Mouse (Mus musculus) cerebellum, adult 9-10 months (tissue): ENCODE results near the gene Gabrd.
"Not testable (repeated sequence)": the region's sequence is repeated elsewhere in the genome, so short reads cannot be mapped to it uniquely, and the experiment has no call there.

Experiments used
- DNase-seq: peaks from one replicate; pipeline ENCODE4 v3.0.0; 2022

The Gabrd gene

DNA sequence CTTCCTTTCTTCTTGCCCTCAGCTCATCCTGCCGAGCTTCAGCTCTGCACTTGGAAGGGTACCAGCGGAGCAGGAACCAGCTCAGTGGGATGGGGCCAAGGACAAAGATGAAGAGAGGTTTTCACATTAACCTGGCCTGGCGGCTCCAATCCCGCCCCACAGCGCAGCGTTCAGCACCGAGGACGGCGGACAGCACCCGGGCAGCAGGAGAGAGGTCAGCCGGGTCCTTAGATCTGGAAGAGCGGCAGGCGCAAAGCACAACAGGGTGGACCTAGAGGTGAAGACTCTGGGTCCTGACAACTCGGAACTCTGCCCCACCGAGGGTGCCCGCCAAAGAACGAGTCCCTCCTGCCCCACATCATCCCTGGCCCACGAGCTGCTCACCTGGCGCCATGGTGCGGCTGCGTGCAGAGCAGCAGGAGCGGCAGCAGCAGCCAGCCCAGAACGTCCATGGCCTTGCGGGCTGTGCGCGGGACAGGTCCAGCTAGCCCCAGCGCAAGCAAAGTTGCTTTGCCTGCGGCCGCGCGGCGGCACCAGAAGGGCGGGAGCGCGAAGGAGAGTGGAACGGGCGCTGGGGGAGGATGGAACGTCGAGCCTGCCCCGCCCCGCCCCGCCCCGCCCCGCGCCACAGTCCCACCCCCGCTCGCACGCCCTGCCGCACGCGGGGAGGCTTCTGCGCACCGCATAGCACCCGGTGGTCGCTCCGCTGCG is at the start of gene Gabrd:
Gabrd (minus strand) TSS at position 602 of the 711 bp plus-strand sequence.
- peak; percentile 79 for DNase-seq

- DNase-seq = no peak
These were observed 44.9 kb upstream of the Gabrd start for GRCm38 (mm10) chr4:155442808-155443207.

- no peak for DNase-seq
These were observed 36.1 kb upstream of the Gabrd start for GRCm38 (mm10) chr4:155433993-155434392.

GRCm38 (mm10) chr4:155432358-155432757 is 34.4 kb upstream of the Gabrd start:
- no peak for DNase-seq

DNA sequence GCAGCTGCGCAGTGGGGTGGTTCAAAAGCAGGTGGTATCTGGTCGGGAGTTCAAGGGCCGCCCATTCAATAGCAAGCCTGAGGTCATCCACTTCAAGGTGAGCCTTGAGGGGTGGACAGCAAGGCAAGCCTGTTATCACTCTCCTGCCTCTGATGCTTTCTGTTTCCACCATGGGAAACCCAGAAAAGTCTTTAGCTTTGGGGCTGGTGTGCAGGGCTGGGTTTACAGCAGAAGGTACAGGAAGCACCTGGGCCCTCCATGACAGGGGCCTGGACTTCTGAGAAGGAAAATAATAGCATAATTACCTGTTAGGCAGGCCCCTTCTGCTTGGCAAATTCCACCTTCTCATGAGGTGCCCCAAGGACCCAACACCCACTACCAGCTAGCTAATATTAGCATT is 31.3 kb upstream of the Gabrd start:
- DNase-seq = no peak

GRCm38 (mm10) chr4:155428442-155428841 is 30.5 kb upstream of the Gabrd start:
- no peak for DNase-seq

GRCm38 (mm10) chr4:155426272-155426671 is 28.4 kb upstream of the Gabrd start:
- DNase-seq = no peak

DNA sequence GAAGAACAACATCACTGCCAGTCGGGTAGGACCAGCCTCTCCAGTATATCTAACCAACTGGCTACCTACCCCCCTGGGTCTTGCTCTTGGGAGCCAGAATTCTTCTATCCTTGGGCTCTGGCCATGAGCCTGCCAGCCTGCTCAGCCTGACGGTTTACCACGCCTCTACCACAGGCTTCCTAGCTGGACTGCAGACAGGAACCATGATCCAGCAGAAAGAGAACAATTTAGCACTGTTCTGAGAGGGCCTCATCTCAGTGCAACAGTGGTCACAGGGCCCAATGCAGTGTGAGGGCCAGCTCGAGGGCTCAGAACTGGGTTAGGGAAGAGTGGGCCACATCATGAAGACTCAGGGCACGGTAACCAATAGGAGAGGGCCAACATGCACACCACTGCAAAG is 26.1 kb upstream of the Gabrd start:
- no peak for DNase-seq

DNA sequence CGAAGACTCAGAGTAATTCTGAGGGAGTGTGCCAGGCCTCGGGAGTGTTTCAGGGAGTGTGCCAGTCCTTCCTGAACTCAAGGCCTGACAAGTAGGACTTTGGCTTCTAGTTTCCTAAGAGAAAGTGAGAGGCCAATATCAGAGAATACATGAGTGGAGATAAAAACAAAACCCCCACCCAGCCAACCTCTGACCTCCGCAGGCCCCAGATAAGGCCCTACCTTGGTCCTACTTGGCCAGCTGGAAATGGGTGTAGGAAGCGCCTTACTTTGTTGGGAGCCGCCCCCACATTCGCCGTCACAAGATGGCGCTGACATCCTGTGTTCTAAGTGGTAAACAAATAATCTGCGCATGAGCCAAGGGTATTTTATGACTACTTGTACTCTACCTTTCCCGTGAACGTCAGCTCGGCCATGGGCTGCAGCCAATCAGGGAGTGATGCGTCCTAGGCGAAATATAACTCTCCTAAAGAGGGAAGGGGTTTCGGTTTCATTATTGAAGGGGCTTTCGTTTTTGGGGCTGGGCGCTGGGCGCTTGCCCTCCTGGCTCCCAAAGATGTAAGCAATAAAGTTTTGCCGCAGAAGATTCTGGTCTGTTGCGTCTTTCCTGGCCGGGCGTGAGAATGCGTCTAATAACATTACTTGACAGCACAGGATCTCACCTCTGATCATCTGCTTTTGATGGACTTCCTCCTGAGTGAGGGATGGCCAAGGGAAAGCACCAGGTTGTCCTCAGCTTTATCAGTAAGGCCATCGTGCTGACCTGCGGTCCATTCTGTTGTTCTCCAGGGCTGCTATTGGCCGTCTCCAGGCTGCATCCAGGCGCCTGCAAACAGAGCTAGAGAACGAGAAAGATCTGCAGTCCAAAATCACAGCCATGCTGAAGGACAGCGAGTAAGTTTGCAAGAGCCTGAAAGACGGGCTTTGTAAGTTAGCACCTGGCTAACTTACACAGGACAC is 23.8 kb upstream of the Gabrd start:
- DNase-seq = not testable (repeated sequence)

GRCm38 (mm10) chr4:155420137-155420536 is 22.2 kb upstream of the Gabrd start:
- peak; percentile 89 for DNase-seq

- DNase-seq = no peak
These were observed 16.8 kb upstream of the Gabrd start for GRCm38 (mm10) chr4:155414656-155415235.

DNA sequence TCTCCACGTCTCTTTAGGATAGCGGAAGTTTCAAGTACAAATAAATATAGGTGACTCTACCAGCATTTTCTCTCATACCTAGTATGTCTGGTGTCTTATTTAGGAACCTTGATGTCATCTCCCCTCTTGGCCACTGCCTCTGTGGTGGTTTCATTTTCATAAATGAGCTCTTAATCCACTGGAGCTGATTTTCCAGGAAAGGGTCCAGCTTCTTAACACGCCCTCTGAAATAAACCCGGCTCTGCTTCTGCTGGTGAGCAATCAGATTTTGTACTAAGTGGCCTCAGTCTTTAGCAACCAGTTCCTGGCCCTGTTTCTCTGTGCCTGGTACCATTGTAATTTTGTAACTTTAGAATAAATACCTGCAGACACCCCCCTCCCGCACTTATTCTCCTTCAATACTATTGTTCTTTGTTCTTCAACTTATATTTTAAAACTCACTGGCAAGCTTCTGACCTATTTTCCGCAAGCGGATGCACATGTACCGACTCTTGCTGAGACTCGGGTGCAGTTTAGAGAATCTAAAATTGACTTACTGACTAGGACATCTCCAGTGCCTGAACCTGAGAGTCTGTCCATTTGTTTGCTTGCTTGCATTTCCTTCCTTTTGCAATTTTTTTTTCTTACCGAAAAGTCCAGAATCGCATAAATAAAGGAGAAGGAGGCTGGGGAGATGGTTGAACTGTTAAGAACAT is 15.9 kb upstream of the Gabrd start:
- DNase-seq = no peak

DNA sequence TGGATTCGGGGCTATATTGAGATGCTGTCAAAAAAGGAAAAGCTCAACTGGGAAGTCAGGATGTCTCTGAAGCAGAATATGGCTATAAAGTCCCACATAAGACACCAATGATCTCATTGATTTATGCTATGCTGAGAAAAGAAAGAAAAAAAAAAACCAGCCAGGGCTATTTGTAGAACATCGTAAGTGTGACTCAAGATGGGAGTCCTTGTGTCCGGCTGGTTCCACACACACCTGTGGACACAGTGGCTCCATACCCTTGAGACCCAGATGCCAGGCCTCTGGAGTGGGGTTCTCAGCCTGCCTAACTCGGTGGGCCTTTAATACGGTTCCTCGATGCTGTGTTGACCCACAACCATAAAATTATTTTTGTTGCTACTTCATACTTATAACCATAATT is 14.2 kb upstream of the Gabrd start:
- DNase-seq = no peak

- DNase-seq = peak; percentile 83
These were observed 11.3 kb upstream of the Gabrd start, which contains the start of gene Cfap74 for GRCm38 (mm10) chr4:155409058-155409776. Cfap74 (plus strand) TSS chr4:155409190.

- DNase-seq = no peak
These were observed 10.8 kb upstream of the Gabrd start for GRCm38 (mm10) chr4:155408695-155409057.

- no peak for DNase-seq
These were observed 4.6 kb upstream of the Gabrd start for GRCm38 (mm10) chr4:155402489-155402888.

GRCm38 (mm10) chr4:155401121-155401520 is 3.2 kb upstream of the Gabrd start:
- DNase-seq = peak; percentile 86

GRCm38 (mm10) chr4:155398222-155398540 is 269 bp upstream of the Gabrd start:
- no peak for DNase-seq

DNA sequence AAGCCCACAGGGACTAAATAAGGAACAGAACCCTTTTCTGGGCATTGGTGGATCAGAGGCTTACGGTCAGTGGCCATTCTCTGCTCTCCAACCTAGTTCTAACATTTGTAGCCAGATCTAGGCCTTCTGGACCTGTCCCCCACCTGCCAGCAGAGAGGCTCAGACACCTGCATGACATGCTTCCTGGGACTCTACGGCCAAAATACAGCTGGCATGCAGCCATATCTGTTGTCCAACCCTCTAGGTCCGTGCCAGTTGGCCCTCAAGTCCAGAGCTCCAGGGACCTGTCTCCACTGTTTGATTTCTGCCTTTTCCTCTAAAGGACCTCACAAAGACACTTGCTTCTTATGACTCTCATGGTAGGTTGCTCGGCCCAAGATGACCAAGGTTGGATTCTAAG is 1.2 kb downstream of the Gabrd start:
- peak; percentile 97 for DNase-seq

DNA sequence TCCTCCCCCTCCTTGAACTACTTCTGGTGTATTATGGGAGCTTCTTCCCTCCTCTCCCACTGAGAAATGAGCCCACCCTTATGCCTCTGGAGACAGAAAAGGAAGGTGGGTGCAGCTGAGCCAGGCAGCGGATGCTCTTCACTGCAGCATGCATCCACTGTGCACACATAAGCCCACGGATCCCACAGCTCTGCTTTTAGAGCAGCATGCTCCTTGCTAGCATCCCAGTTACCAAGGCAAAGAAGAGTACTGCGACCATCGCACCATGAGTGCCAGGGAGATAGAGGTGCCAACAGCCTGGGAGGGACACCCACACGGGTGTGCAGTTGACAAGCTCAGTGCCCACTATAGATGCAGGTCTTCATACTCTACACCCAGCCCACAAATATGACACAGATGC is 2.4 kb downstream of the Gabrd start:
- DNase-seq = no peak

GRCm38 (mm10) chr4:155387166-155387565 is 10.7 kb downstream of the Gabrd start:
- DNase-seq = no peak

GRCm38 (mm10) chr4:155383326-155383725 is 14.6 kb downstream of the Gabrd start:
- peak; percentile 84 for DNase-seq
